Mouse (Mus musculus): ENCODE measurements around the gene Cd19. TPM values are rescaled to one million over a fixed set of nuclear protein-coding genes. Genes with fewer than 3 reads are reported as not detected.
"Not testable (repeated sequence)": the region's sequence is repeated elsewhere in the genome, so short reads cannot be mapped to it uniquely, and the experiment has no call there.

Cd19 gene
- total RNA-seq, 4 experiments from 2014 or later = 0.19 to 1.4 (median 0.50) TPM

- no peak for DNase-seq (ENCODE audit: low spot score)
Observed at GRCm38 (mm10) chr7:126435801-126436200, 21.1 kb upstream of the Cd19 start.

GRCm38 (mm10) chr7:126434726-126435125 lies 20.0 kb upstream of the Cd19 start:
- DNase-seq (ENCODE audit: low spot score) = no peak

GRCm38 (mm10) chr7:126430167-126430566 lies 15.5 kb upstream of the Cd19 start:
- no peak for DNase-seq (ENCODE audit: low spot score)

GRCm38 (mm10) chr7:126429503-126429898 lies 14.8 kb upstream of the Cd19 start:
- DNase-seq (ENCODE audit: low spot score) = no peak

- peak; percentile 93 for DNase-seq (ENCODE audit: low spot score)
Observed at GRCm38 (mm10) chr7:126428631-126429502, 14.2 kb upstream of the Cd19 start, which contains the start of gene Rabep2. Gene Rabep2, plus strand, starts transcription at chr7:126428759.

- no peak for DNase-seq (ENCODE audit: low spot score)
Observed at GRCm38 (mm10) chr7:126428154-126428553, 13.5 kb upstream of the Cd19 start.

- no peak for DNase-seq (ENCODE audit: low spot score)
Observed at GRCm38 (mm10) chr7:126427323-126427860, 12.7 kb upstream of the Cd19 start.

- no peak for DNase-seq (ENCODE audit: low spot score)
Observed at GRCm38 (mm10) chr7:126424161-126424560, 9.5 kb upstream of the Cd19 start.

- no peak for DNase-seq (ENCODE audit: low spot score)
Observed at GRCm38 (mm10) chr7:126421756-126422155, 7.1 kb upstream of the Cd19 start.

- no peak for DNase-seq (ENCODE audit: low spot score)
Observed at GRCm38 (mm10) chr7:126418496-126418895, 3.8 kb upstream of the Cd19 start.

GRCm38 (mm10) chr7:126417606-126418005 lies 2.9 kb upstream of the Cd19 start:
- no peak for DNase-seq (ENCODE audit: low spot score)

- DNase-seq (ENCODE audit: low spot score) = no peak
Observed at GRCm38 (mm10) chr7:126417045-126417444, 2.4 kb upstream of the Cd19 start.

- no peak for DNase-seq (ENCODE audit: low spot score)
Observed at GRCm38 (mm10) chr7:126416615-126417014, 1.9 kb upstream of the Cd19 start.

- no peak for DNase-seq (ENCODE audit: low spot score)
Observed at GRCm38 (mm10) chr7:126411061-126411460, 3.6 kb downstream of the Cd19 start.

GRCm38 (mm10) chr7:126408686-126409085 lies 6.0 kb downstream of the Cd19 start:
- DNase-seq (ENCODE audit: low spot score) = no peak

- DNase-seq (ENCODE audit: low spot score) = not testable (repeated sequence)
Observed at GRCm38 (mm10) chr7:126402518-126402917, 12.2 kb downstream of the Cd19 start.

GRCm38 (mm10) chr7:126399548-126399947 lies 15.1 kb downstream of the Cd19 start:
- DNase-seq (ENCODE audit: low spot score) = peak; percentile 65

GRCm38 (mm10) chr7:126397822-126398221 lies 16.9 kb downstream of the Cd19 start:
- DNase-seq (ENCODE audit: low spot score) = no peak

- no peak for DNase-seq (ENCODE audit: low spot score)
Observed at GRCm38 (mm10) chr7:126397221-126397620, 17.5 kb downstream of the Cd19 start.

- peak; percentile 99 for DNase-seq (ENCODE audit: low spot score)
Observed at GRCm38 (mm10) chr7:126396298-126397119, 18.2 kb downstream of the Cd19 start, which contains the start of gene Nfatc2ip. Gene Nfatc2ip, minus strand, starts transcription at chr7:126396737.

- DNase-seq (ENCODE audit: low spot score) = not testable (repeated sequence)
Observed at GRCm38 (mm10) chr7:126392086-126392884, 22.4 kb downstream of the Cd19 start.
